Mouse (Mus musculus): ENCODE measurements at regions not wholly inside any gene's neighbourhood (a gene's known extent, or its start where the extent isn't known, plus 50 kb on each side); places are given as distances from the start of the nearest gene placed in this dataset.
"Not testable (repeated sequence)": the region's sequence is repeated elsewhere in the genome, so short reads cannot be mapped to it uniquely, and the experiment has no call there.

- DNase-seq = no peak
Observed at GRCm38 (mm10) chr9:43857988-43858387, 114.2 kb downstream of the Nectin1 start.

- no peak for DNase-seq
Observed at GRCm38 (mm10) chr9:43858761-43859160, 115.0 kb downstream of the Nectin1 start.

GRCm38 (mm10) chr9:43860264-43860663 is 116.5 kb downstream of the Nectin1 start:
- DNase-seq = no peak

- no peak for DNase-seq
Observed at GRCm38 (mm10) chr9:43861375-43861774, 117.6 kb downstream of the Nectin1 start.

- not testable (repeated sequence) for DNase-seq
Observed at GRCm38 (mm10) chr9:43862034-43862433, 118.2 kb downstream of the Nectin1 start.

- no peak for DNase-seq
Observed at GRCm38 (mm10) chr9:43863609-43864397, 120.0 kb downstream of the Nectin1 start.

GRCm38 (mm10) chr9:43866802-43867201 is 123.0 kb downstream of the Nectin1 start:
- DNase-seq = no peak

- DNase-seq = no peak
Observed at GRCm38 (mm10) chr9:43873841-43874240, 130.1 kb downstream of the Nectin1 start.

- no peak for DNase-seq
Observed at GRCm38 (mm10) chr9:43874332-43874731, 130.5 kb downstream of the Nectin1 start.

GRCm38 (mm10) chr9:43879220-43879968 is 135.6 kb downstream of the Nectin1 start:
- no peak for DNase-seq

- DNase-seq = no peak
Observed at GRCm38 (mm10) chr9:43879969-43880396, 136.2 kb downstream of the Nectin1 start.

- no peak for DNase-seq
Observed at GRCm38 (mm10) chr9:43893086-43893485, 149.3 kb downstream of the Nectin1 start.

GRCm38 (mm10) chr9:43899239-43899638 is 143.9 kb upstream of the Thy1 start:
- no peak for DNase-seq

- DNase-seq = no peak
Observed at GRCm38 (mm10) chr9:43908325-43908724, 134.9 kb upstream of the Thy1 start.

GRCm38 (mm10) chr9:43915015-43915414 is 128.2 kb upstream of the Thy1 start:
- DNase-seq = no peak

GRCm38 (mm10) chr9:43917467-43917866 is 125.7 kb upstream of the Thy1 start:
- DNase-seq = no peak

GRCm38 (mm10) chr9:43919010-43919409 is 124.2 kb upstream of the Thy1 start:
- DNase-seq = no peak

- peak; percentile 67 to 68 for DNase-seq
Observed at GRCm38 (mm10) chr9:43920053-43920754, 123.0 kb upstream of the Thy1 start.

- no peak for DNase-seq
Observed at GRCm38 (mm10) chr9:43922231-43922630, 121.0 kb upstream of the Thy1 start.

- no peak for DNase-seq
Observed at GRCm38 (mm10) chr9:43923088-43923487, 120.1 kb upstream of the Thy1 start.

- DNase-seq = peak; percentile 24
Observed at GRCm38 (mm10) chr9:43924795-43925194, 118.4 kb upstream of the Thy1 start.

GRCm38 (mm10) chr9:43929312-43930036 is 113.7 kb upstream of the Thy1 start:
- no peak for DNase-seq

- no peak for DNase-seq
Observed at GRCm38 (mm10) chr9:43930037-43930404, 113.2 kb upstream of the Thy1 start.

Data from B cell, adult 2 months (primary cell).